Mouse (Mus musculus): Measurements from ENCODE around the gene Gnat2.

DNA sequence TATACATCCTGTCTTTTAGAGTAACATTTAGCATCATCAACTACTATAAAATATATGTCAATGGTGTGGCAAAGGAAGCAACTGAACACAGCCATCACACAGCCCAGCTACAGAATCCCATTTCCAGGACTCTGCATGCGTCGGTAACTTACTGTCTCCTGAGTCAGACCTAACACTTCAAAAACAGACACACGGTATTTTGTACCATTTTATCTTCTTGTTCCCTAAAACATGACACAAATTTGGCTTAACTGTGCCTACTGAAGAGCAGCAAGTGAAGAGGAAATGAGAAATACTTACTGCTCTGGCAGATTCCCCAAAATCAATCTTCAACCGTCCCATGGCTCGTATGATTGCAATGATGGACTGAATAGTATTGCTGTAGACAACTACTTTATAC lies 30.7 kb downstream of the Gnat2 start:
- TF ChIP-seq GATA1 (IDR thresholded peaks at IDR 0.05; ENCODE audit: low read length) (no peak), TAL1 (IDR thresholded peaks at IDR 0.05; ENCODE audit: low read length) (no peak)
